Mouse (Mus musculus): ENCODE measurements around the gene Gsap.

- TF ChIP-seq CTCF (IDR thresholded peaks at IDR 0.05; ENCODE audit: low read depth) (no peak), EP300 (optimal IDR thresholded peaks at IDR 0.05) (no peak)
These were observed 3.0 kb downstream of the Gsap start for GRCm38 (mm10) chr5:21189036-21189435.
